Comparison of ENCODE assay signal across 8 mouse cellular contexts in the genomic region with DNA sequence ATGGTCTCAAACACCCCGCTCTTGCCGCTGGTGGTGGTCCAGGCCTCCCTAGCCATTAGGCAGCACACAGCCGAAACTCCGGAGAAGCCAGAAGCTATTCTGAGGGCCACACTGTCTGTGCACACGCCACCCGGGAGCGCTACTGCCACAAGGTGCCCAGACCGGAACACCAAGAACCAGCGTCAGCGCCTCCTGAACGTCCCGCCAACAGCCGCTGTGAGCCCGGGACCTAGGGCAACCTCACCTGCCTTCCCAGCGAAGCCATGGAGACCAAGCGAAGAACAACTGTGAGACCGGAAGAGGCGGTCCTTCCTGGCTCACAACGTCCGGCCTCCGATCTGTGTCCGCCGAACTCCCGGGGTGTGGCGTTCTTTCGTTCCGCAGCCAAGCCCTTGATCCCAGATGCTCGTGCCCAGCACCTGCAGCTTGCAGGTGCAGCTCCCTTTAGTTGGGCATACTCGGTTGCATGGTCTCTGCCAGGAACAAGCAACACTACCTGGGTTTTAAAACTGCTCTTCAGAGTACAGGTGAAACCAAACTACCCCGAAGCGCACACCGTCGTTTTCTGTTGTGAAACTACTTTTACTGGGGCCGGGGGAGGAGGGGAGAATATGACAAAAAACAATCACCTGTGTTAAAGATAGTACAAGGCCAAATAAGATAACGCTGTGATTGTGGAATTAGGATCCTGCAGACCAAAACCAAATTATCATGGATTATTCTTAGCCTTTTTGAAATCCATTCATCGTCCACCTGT. TPM values are rescaled to one million over a fixed set of nuclear protein-coding genes. Genes with fewer than 3 reads are reported as not detected.
DNase-seq lines count a peak whose midpoint lies in the region; ATAC-seq lines count a peak whose summit lies in the region.

Mterf4 (minus strand) TSS at position 335 of the 757 bp plus-strand sequence.

- DNase-seq in ZHBTc4 (ENCODE audit: low read depth, low spot score) = peak; percentile 94
- peak; percentile 73 to 83 for DNase-seq in cerebellum, postnatal 4 days (ENCODE audit: low spot score in 2 of 2)
- peak; percentile 79 for DNase-seq in gastrocnemius, adult 18-20 months (ENCODE audit: low spot score)
- DNase-seq in left cerebral cortex, adult 18-20 months (ENCODE audit: low spot score in 2 of 2) = peak; percentile 75 to 85
- peak; percentile 82 for DNase-seq in right cerebral cortex, adult 18-20 months
- peak; percentile 70 for DNase-seq in urinary bladder, postnatal 25 days (ENCODE audit: low spot score)

- peak within 1 kb of the TSS; percentile 85 for H3K4me3 ChIP-seq in hindbrain, embryonic 16.5 days (ENCODE audit: low read length)
- H3K4me3 ChIP-seq in macrophage (ENCODE audit: inconsistent target) = peak within 1 kb of the TSS; percentile 84

- peak within 1 kb of the TSS; percentile 87 for H3K9ac ChIP-seq in hindbrain, embryonic 16.5 days (ENCODE audit: low read depth, low read length)

- 7% methylated on average over 33 of the region's 36 CpGs for WGBS in hindbrain, embryonic 16.5 days
- WGBS in macrophage (ENCODE audit: missing documents) = 5% methylated on average over 36 of the region's 36 CpGs

- peaks cover 8% of the 10 kb centered on the region for H3K4me1 ChIP-seq in hindbrain, embryonic 16.5 days (ENCODE audit: control insufficient read depth, insufficient read depth, low read depth, low read length)

- H3K9me3 ChIP-seq in hindbrain, embryonic 16.5 days (ENCODE audit: control insufficient read depth, low read length) = no peaks in the 10 kb centered on the region

- H3K27ac ChIP-seq in hindbrain, embryonic 16.5 days (ENCODE audit: low read depth, low read length) = peak within 1 kb of the TSS; percentile 64; the same call in 1 of the 2 replicates
- H3K27ac ChIP-seq in macrophage = peak within 1 kb of the TSS; percentile 10

- H3K36me3 ChIP-seq in hindbrain, embryonic 16.5 days (ENCODE audit: control insufficient read depth, insufficient read depth, low read length) = peaks cover 15% of the 10 kb centered on the region
- H3K36me3 ChIP-seq in macrophage (ENCODE audit: inconsistent target) = peaks cover 21% of the 10 kb centered on the region

- H3K4me2 ChIP-seq in hindbrain, embryonic 16.5 days (ENCODE audit: low read length) = peak within 1 kb of the TSS; percentile 78

- peak; percentile 98 for ATAC-seq in hindbrain, embryonic 16.5 days

- H3K27me3 ChIP-seq in hindbrain, embryonic 16.5 days (replicated peaks; ENCODE audit: control insufficient read depth, insufficient read depth, low read length) = no peaks in the 10 kb centered on the region

- peaks cover 9% of the 10 kb centered on the region for H3K79me2 ChIP-seq in macrophage (ENCODE audit: inconsistent target)

RNA-seq across cellular contexts. Expression of gene Mterf4, which starts in this region (rescaled TPM):
- 10 to 100 TPM in 1 of 2 experiments, 1 to 10 TPM in 1; 9.3 to 10.0 TPM for total RNA-seq in gastrocnemius, adult 18-20 months (2021)
- 33.5 and 33.7 TPM in 2 replicates for polyA plus RNA-seq in hindbrain, embryonic 16.5 days (2015; fragmentation: Nextera tagmentation; extraction: Ambion mirVana)
- 10 to 100 TPM; 18.0 to 19.3 TPM for total RNA-seq in left cerebral cortex, adult 18-20 months (2021)
- 10 to 100 TPM in 22 of 26 experiments, 1 to 10 TPM in 4; 6.6 to 44.4 (median 15.8) TPM for total RNA-seq in macrophage (2018; cell fraction: chromatin; rRNA removed)
- total RNA-seq in macrophage (2018; cell fraction: cytosol; rRNA removed) = 10 to 100 TPM in 16 of 26 experiments, 1 to 10 TPM in 10; 4.2 to 13.5 (median 10.6) TPM
- 10 to 100 TPM in 17 of 26 experiments, 1 to 10 TPM in 9; 3.6 to 35.1 (median 13.2) TPM for total RNA-seq in macrophage (2018; cell fraction: nucleus; rRNA removed)
- 9.7 to 12.9 TPM (median 12.8 TPM) in 3 replicates for polyA plus RNA-seq in macrophage (2018)

Comparison
In these comparisons a context has a peak if more than half of its experiments do, and no peak if none do; other contexts are left out.
1. Peak in every context shown above with its lines: DNase-seq, ATAC-seq, H3K4me3 ChIP-seq and H3K27ac ChIP-seq.